Mouse (Mus musculus) thymus, postnatal 0 days (tissue): Measurements from ENCODE around the gene Olfr790. TPM values are rescaled to one million over a fixed set of nuclear protein-coding genes. Genes with fewer than 3 reads are reported as not detected.

Experiments used
- DNase-seq: peaks from one replicate; pipeline ENCODE4 v3.0.0-alpha.2; 2015; ENCODE audit warnings: low spot score
- polyA plus RNA-seq: library from polyadenylated mRNA; unstranded; fragments of >200 nt; fragmentation: Nextera tagmentation; extraction: Ambion mirVana; gene quantifications from 2 replicates; pipeline ENCODE4 v1.2.1, GENCODE M21; 2015

Gene Olfr790
- polyA plus RNA-seq = not detected in 2 replicates

DNA sequence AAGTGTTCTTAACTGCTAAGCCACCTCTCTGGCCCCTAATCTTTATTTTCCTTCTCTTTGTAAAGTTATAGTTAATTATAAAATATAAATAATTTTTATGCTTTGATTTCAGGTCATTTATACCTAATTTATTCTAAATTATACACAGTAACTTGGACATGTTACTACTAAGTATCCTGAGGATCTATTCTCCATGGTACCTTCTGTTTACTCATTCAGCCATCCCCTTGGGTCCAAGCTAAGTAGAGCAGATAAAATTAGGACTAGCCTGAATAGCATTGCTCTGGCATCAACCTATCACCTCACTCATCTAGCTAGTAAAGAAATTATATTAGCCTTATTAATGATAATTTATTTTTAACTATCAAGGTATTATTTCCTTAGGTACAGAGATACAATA is at the start of gene Olfr790:
TSS of gene Olfr790 (plus strand) at position 301 of the 400 bp plus-strand sequence.
- DNase-seq = no peak

DNA sequence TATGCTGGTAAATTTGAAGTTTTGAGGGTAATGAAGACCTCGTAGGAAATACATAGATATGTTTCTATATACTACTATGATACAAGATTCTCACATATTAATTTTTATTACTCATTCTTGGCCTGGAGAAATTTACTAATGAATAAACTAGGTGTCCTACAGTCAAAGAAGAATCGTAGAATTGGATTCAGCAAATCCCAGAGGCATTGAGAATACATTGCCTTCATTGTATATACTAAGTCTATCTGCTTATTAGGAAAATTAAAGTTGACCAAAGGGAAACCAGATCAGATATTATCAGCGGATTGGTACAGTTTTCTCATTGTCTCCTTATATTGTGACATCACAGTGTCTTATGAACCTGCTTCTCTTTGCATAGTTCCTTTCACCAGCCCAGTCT is 36.7 kb upstream of the Olfr790 start, which contains the start of gene Olfr787:
TSS of gene Olfr787 (plus strand) at position 301 of the 400 bp plus-strand sequence.
- DNase-seq = no peak

DNA sequence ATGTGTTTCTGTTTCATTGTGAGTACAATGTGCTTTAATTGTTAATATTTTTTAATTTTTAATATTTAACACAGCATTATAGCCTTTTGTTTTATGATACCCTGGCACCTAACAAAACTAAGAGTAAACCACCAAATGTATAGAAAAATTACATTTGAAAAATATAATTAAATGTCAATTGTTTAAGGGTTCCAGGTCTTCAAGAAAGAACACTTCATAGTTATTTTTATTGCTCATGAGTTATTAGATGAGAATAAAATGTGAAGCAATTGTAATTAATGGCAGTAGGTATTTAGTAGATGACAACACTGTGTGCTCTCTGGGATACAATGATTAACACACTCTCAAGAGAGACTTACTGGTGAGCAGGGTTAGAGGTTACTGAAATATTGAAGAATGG is 27.6 kb upstream of the Olfr790 start, which contains the start of gene Olfr788:
TSS of gene Olfr788 (plus strand) at position 301 of the 400 bp plus-strand sequence.
- DNase-seq = no peak

DNA sequence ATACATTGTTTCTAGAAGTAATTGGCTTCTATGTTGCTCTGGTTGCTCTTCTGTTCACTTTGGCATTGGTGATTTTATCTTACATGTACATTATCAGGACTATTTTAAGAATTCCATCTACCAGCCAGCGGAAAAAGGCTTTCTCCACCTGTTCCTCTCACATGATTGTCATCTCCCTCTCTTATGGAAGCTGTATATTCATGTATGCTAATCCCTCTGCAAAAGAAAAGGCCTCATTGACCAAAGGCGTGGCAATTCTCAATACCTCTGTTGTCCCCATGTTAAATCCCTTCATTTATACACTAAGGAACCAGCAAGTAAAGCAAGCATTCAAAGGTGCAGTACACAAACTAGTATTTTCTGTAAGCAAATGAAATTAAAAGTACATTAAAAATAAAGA is 25.0 kb upstream of the Olfr790 start:
- no peak for DNase-seq

DNA sequence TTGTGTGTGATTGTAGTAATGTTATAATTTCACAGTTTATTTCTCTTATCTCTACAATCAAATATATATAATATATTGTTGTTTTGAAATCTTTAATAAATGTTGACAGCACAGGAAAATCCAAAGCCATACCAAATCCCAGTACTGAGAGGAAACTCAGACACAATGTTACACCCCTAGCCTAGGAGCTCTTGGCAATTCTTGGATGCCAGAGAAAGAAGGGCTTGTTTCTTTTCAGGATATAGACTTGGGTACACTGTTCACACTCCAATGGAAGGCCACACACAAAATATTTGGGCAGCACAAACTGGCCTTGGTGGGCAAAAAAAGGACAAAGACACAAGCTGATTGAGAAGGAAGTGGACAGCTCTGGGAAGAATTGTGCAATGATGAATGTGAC is 24.6 kb upstream of the Olfr790 start:
- DNase-seq = no peak

DNA sequence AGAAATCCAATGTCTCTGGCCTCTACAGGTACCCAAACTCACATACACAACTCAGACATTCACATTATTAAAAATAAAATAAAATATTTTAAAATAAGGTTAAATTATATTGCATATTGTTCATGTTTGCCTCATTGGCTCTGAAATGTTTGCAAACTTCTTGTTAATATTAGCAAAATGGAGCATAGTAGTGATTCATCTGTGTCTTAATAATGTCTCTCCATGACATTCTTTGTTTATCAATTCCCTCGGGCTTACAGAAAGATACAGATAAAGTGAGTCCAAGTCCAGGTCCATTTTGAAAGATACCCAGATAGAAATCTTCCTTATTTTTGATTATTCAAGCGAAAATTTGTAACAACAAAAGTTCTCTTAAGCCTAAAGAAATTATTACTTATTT is 13.8 kb upstream of the Olfr790 start, which contains the start of gene Olfr789:
TSS of gene Olfr789 (plus strand) at position 301 of the 400 bp plus-strand sequence.
- no peak for DNase-seq

DNA sequence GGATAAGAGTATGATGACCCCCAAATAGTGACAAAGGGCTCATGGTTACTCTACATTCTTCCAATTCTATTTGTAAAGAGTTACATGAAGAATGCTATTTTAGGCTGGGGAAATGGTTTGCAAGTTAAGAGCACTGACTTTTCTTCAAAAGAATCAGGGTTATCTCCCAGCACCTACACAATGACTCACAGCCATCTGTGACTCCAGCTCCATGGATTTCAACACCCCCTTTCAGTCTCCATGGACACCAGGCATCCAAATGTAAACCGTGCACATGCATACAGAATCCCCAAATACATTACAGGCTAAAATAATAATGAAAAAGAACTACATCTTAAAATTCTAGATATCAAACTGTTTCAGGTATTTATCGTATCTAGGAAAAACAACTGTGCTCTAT is 8.2 kb upstream of the Olfr790 start:
- no peak for DNase-seq

DNA sequence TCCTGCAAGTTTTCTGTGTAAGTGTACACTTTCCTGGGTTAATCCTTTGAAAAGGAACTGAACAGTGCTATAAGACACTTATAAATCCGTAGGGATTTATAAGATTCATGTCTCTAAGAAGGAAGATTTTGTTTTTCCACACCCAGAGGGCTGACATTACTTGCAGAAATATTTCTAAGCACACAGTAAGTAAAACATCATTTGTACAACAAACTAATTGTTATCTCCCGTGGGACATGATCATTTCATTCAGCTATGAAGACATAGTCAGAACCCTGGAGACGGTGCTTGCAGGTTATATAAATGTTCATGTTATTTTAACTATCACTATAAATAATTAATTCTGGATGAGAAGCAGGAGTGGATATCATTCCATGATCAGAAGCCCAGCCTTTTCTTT is 23.2 kb downstream of the Olfr790 start, which contains the start of gene Olfr791:
TSS of gene Olfr791 (plus strand) at position 301 of the 400 bp plus-strand sequence.
- DNase-seq = no peak

DNA sequence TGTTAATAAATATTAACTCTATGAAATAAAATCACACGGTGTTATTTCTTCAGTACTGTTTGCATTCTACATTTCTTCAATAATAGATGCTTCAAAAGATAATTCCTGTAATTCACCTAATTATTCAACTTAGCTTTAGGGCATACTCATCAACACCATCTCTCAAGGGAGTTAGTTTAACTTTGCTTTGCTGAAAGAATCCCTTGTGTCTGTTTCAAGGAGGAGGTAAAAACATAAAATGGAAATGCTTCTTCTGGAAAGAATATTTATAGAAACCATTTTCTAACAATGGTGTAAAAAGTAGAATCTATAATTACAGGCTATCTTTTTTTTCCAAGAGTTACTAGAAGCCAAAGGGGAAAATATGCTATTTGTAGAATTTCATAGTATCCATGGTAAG is 40.6 kb downstream of the Olfr790 start, which contains the start of gene Olfr792:
TSS of gene Olfr792 (plus strand) at position 301 of the 400 bp plus-strand sequence.
- no peak for DNase-seq

DNA sequence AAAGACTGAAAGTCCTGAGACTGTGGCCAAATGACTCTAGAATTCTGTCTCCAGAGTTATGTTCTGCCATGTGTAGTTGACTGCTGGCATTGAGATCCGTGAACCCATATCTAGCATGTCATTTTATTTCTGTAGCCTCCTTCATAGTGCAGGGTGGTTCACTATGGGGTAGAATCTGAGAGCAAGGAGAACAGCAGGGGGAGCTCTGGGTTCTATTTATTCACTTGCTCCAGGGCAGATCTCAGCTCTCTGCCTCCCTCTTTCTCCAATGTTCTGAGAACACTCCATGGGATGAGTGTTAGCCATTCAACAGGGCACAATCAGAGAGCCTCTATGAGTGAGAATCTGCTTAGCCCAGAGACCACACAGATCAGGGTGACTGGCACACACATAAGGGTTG is 51.1 kb downstream of the Olfr790 start:
- no peak for DNase-seq

Other genes with a start within 250 kb of the Olfr790 start
- gene Olfr776, start 239.4 kb upstream of the Olfr790 start, polyA plus RNA-seq = not detected in 2 replicates
- gene Olfr777, start 227.0 kb upstream of the Olfr790 start, polyA plus RNA-seq = not detected in 2 replicates
- gene Olfr780, start 180.4 kb upstream of the Olfr790 start, polyA plus RNA-seq = not detected in 2 replicates
- not detected in 2 replicates for gene Olfr781, start 169.6 kb upstream of the Olfr790 start, polyA plus RNA-seq
- not detected in 2 replicates for gene Olfr782, start 149.6 kb upstream of the Olfr790 start, polyA plus RNA-seq
- gene Olfr784, start 114.4 kb upstream of the Olfr790 start, polyA plus RNA-seq = 0.05 and 0.08 TPM in 2 replicates
- gene Olfr785, start 93.1 kb upstream of the Olfr790 start, polyA plus RNA-seq = not detected in 2 replicates
- gene Olfr786, start 71.2 kb upstream of the Olfr790 start, polyA plus RNA-seq = not detected in 2 replicates
- not detected in 2 replicates for gene Olfr787, start 36.6 kb upstream of the Olfr790 start, polyA plus RNA-seq
- not detected in 2 replicates for gene Olfr788, start 27.5 kb upstream of the Olfr790 start, polyA plus RNA-seq
- gene Olfr789, start 13.7 kb upstream of the Olfr790 start, polyA plus RNA-seq = not detected in 2 replicates
- gene Olfr791, start 23.3 kb downstream of the Olfr790 start, polyA plus RNA-seq = not detected in 2 replicates
- gene Olfr792, start 40.7 kb downstream of the Olfr790 start, polyA plus RNA-seq = not detected in 2 replicates
- gene Olfr794, start 69.2 kb downstream of the Olfr790 start, polyA plus RNA-seq = not detected in 2 replicates
- gene Olfr796, start 114.1 kb downstream of the Olfr790 start, polyA plus RNA-seq = not detected in 2 replicates
- gene Olfr798, start 129.4 kb downstream of the Olfr790 start, polyA plus RNA-seq = not detected in 2 replicates
- gene Olfr799, start 139.0 kb downstream of the Olfr790 start, polyA plus RNA-seq = not detected in 2 replicates
- gene Olfr800, start 159.2 kb downstream of the Olfr790 start, polyA plus RNA-seq = not detected in 2 replicates
- gene Olfr801, start 175.4 kb downstream of the Olfr790 start, polyA plus RNA-seq = not detected in 2 replicates
- 0.05 and 0.09 TPM in 2 replicates for gene Olfr802, start 189.7 kb downstream of the Olfr790 start, polyA plus RNA-seq
- gene Olfr803, start 195.8 kb downstream of the Olfr790 start, polyA plus RNA-seq = not detected in 2 replicates
- gene Olfr804, start 204.7 kb downstream of the Olfr790 start, polyA plus RNA-seq = not detected in 2 replicates
- not detected in 2 replicates for gene Olfr805, start 230.9 kb downstream of the Olfr790 start, polyA plus RNA-seq
- gene Olfr806, start 243.4 kb downstream of the Olfr790 start, polyA plus RNA-seq = not detected in 2 replicates